Mouse (Mus musculus): Measurements from ENCODE around the gene Golt1b. TPM values are rescaled to one million over a fixed set of nuclear protein-coding genes. Genes with fewer than 3 reads are reported as not detected.

Gene Golt1b
- 40.7 and 50.1 TPM in 2 replicates for polyA plus RNA-seq (2015; fragmentation: Nextera tagmentation; extraction: Ambion mirVana)

GRCm38 (mm10) chr6:142387011-142387754, at the start of gene Golt1b, which contains the start of gene Recql:
TSS of gene Golt1b (plus strand) at chr6:142387221.
TSS of gene Recql (minus strand) at chr6:142387087.

DNA sequence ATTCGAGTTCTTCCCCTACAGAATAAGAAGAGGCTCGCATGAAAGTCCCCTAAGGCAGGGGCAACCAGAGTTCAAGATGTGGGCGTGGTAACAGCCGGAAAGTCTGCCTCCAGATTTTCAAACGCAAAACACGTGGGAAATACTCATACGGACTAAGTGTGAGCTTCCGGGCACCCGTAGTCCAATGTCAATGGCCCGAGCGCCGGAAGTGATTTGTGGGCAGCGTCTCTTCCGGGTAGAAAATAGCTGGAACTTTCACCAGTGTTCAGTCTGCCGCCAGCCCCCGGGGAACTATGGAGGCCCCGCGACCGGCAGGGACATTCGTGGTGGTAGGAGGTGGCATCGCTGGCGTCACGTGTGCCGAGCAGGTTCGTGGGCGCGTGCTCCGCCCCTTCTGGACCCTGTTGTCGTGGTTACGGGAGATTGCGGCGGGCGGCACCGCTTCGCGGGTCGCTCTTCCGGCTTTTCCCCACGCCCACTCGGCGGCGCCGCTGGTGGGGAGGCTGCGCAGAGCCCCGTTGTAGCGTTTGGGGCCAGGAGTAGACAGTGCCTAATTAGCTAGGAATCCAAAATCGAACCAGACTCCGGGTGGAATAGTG, 41.5 kb upstream of the Golt1b start, which contains the start of gene Pyroxd1:
Pyroxd1 (plus strand) TSS at position 215 of the 599 bp plus-strand sequence.

DNA sequence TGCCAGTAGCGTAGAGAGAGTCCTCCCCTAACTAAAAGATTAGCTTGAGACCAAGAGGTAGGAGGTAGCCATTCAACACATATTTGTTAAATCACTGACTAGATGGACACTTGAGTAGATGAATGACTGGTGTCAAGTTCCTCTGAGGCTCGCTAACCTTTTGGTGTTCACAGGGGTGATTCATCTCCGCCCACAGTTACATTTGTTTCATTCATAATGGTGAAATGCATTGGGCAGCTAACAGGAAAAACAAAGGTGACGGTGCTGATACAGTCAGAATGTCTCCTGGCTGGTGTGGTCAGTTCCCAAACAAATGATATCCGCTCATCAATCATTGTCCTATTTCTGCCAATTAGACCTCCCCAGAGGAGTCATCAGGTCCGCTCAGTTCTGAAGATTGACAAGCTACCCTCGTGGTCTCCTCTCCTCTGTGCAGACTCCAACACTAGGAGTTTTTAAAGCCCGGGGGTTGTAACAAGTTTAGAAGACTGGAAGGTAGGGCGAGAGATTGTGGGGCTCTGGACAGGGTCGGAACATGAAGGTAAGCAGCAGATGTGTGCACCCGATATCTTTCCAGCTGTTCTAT, 26.0 kb downstream of the Golt1b start, which contains the start of gene Spx:
Spx (plus strand) TSS at position 536 of the 586 bp plus-strand sequence.

Other genes starting within 250 kb of the Golt1b start
- not detected in 2 replicates for gene Slco1a6, start 178.7 kb upstream of the Golt1b start, polyA plus RNA-seq (2015; fragmentation: Nextera tagmentation; extraction: Ambion mirVana)
- gene Iapp, start 88.8 kb upstream of the Golt1b start, polyA plus RNA-seq (2015; fragmentation: Nextera tagmentation; extraction: Ambion mirVana): not detected in 2 replicates
- gene Slco1a5, start 64.2 kb upstream of the Golt1b start, polyA plus RNA-seq (2015; fragmentation: Nextera tagmentation; extraction: Ambion mirVana): not detected in 2 replicates
- 13.8 and 18.9 TPM in 2 replicates for gene Pyroxd1, start 41.6 kb upstream of the Golt1b start, polyA plus RNA-seq (2015; fragmentation: Nextera tagmentation; extraction: Ambion mirVana)
- 9.9 and 15.0 TPM in 2 replicates for gene Recql, start 134 bp upstream of the Golt1b start, polyA plus RNA-seq (2015; fragmentation: Nextera tagmentation; extraction: Ambion mirVana)
- gene Spx, start 26.2 kb downstream of the Golt1b start, polyA plus RNA-seq (2015; fragmentation: Nextera tagmentation; extraction: Ambion mirVana): 0.25 and 0.68 TPM in 2 replicates
- gene Gys2, start 85.9 kb downstream of the Golt1b start, polyA plus RNA-seq (2015; fragmentation: Nextera tagmentation; extraction: Ambion mirVana): 2.9 and 6.7 TPM in 2 replicates
- 93.4 and 100 TPM in 2 replicates for gene Ldhb, start 120.7 kb downstream of the Golt1b start, polyA plus RNA-seq (2015; fragmentation: Nextera tagmentation; extraction: Ambion mirVana)
- gene Kcnj8, start 184.4 kb downstream of the Golt1b start, polyA plus RNA-seq (2015; fragmentation: Nextera tagmentation; extraction: Ambion mirVana): 26.7 and 52.3 TPM in 2 replicates

All from adrenal gland, postnatal 0 days (tissue).